Mouse (Mus musculus) kidney, adult 2 months (tissue): Measurements from ENCODE around the gene Gm4981.
"Not testable (repeated sequence)": the region's sequence is repeated elsewhere in the genome, so short reads cannot be mapped to it uniquely, and the experiment has no call there.

ENCODE experiments used
- CTCF ChIP-seq: fragments of 200-500 bp; conservative IDR thresholded peaks from 2 replicates; pipeline ENCODE4 v1.5.1; 2011; ENCODE audit warnings: low read depth, mild to moderate bottlenecking, control low read depth, low read length, moderate library complexity, mixed read lengths; ENCODE audit not compliant: insufficient read depth, insufficient read length
- POLR2A ChIP-seq: fragments of 200-500 bp; IDR thresholded peaks from one replicate; pipeline ENCODE4 v1.6.1; 2011; ENCODE audit warnings: low read depth, low read length, control low read depth

GRCm38 (mm10) chr10:58221571-58221970 lies 14.9 kb downstream of the Gm4981 start:
- TF ChIP-seq CTCF, POLR2A: not testable (repeated sequence)
